Mouse (Mus musculus) layer of hippocampus, postnatal 25 days (tissue): ENCODE measurements around the gene Ak8. TPM values are rescaled to one million over a fixed set of nuclear protein-coding genes. Genes with fewer than 3 reads are reported as not detected.

Experiments
- DNase-seq, 2 experiments: peaks; one replicate each; pipeline ENCODE4 v3.0.0; 2022; ENCODE audit warnings: mixed read lengths in 2 of 2, low spot score in 1 of 2; ENCODE audit errors: extremely low spot score in 1 of 2
- microRNA-seq, 2 experiments: library from miRNA; unstranded; fragments of <30 nt; microRNA quantifications; one replicate each; pipeline ENCODE4 v1.2.0; 2021
- total RNA-seq, 2 experiments: library from RNA; stranded (reverse); gene quantifications; 2 replicates each; pipeline ENCODE4 v1.2.3; 2021

Gene Ak8
- total RNA-seq, 2 experiments from 2014 or later: 1.1 TPM

DNA sequence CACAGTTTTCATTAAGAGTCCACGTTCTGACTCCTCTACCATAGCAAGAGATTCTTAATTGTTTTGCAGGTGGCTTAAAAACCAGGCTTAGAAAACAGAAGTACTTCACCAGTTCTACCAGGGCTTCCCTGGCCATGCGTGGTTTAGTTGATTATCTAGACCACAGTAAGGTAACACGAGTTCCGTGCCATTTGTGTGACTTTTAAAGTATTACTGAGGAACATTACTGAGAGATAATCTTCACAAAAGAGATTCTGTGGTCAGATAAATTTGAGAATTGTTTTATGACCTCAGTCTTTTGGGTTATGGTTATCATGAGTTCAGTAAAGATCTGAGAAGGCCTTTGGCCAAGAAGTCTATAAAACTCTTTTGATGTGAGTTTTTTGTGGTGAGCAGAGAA, 159.3 kb downstream of the Ak8 start:
- DNase-seq: no peak

DNA sequence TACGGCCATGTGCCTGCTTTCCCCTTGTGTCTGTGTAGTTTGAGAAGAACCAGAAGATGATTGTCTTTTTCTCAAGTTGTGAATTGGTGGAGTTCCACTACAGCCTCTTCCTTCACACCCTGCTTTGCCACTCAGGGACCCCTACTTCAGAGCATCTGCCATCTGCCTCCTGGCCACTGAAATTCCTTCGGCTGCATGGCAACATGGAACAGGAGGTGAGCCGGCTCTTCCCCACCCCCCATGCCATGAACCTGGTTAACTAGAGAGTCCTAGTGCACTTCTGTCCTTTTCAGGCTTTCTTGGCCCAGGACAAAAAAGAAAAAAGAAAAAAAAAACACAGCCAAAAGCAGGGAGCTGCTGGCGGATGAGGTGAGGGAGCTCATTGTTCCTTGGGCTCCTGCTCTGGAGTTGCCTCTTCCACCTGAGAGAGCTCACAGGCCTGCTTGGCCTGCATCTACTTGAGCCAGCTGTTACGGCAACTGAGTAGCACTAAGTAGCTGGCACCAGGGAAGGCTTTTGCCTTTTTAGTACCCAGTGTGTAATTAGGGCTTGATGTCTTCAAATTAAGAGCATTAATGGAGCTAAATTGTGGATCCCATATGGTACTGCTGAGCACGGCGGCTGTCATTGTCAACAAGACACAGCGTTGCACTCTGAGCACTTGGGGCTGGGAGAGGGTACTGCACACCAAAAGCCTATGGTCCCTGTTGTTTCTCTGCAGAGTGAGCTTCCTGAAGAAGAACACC, 160.9 kb downstream of the Ak8 start:
- no peak for DNase-seq

Small RNA genes lying within 50 kb of the gene (microRNA-seq; reads per million reads assigned to microRNA genes)
- 2.4 to 3.1 reads per million in 2 experiments for gene Mir3088

Other genes with a start within 250 kb of the Ak8 start
- gene 1700007K13Rik, start 233.8 kb upstream of the Ak8 start, total RNA-seq: 1 to 10 TPM; 2.8 to 3.8 TPM
- 10 to 100 TPM; 38.3 to 39.2 TPM for gene Mrps2, start 232.1 kb upstream of the Ak8 start, total RNA-seq
- 1 to 10 TPM; 1.5 to 2.1 TPM for gene Gbgt1, start 203.3 kb upstream of the Ak8 start, total RNA-seq
- gene Gm10134, start 194.1 kb upstream of the Ak8 start, total RNA-seq: 1 to 10 TPM in 1 of 2 experiments, not detected in 1; 2.0 TPM
- 100 to 1,000 TPM; 115 to 132 TPM for gene Ralgds, start 187.0 kb upstream of the Ak8 start, total RNA-seq
- gene Cel, start 136.8 kb upstream of the Ak8 start, total RNA-seq: not detected
- 10 to 100 TPM; 18.9 to 19.5 TPM for gene Gtf3c5, start 116.4 kb upstream of the Ak8 start, total RNA-seq
- gene Gfi1b, start 78.2 kb upstream of the Ak8 start, total RNA-seq: not detected
- 10 to 100 TPM; 36.1 to 44.0 TPM for gene Tsc1, start 58.9 kb upstream of the Ak8 start, total RNA-seq
- gene Spaca9, start 437 bp upstream of the Ak8 start, total RNA-seq: under 1 TPM in 1 of 2 experiments, not detected in 1; 0.91 TPM
- gene Gtf3c4, start 140.2 kb downstream of the Ak8 start, total RNA-seq: 10 to 100 TPM; 33.3 to 34.5 TPM
- 1 to 10 TPM; 7.2 to 9.3 TPM for gene Ddx31, start 140.2 kb downstream of the Ak8 start, total RNA-seq
- gene Barhl1, start 216.5 kb downstream of the Ak8 start, total RNA-seq: not detected